Mouse (Mus musculus) midbrain, postnatal 0 days (tissue): Measurements from ENCODE around the gene Fbp1. TPM values are rescaled to one million over a fixed set of nuclear protein-coding genes. Genes with fewer than 3 reads are reported as not detected.

ENCODE experiments used
- ATAC-seq: fragments of 200-750 bp; cut with Nextera tagmentation; 2 replicates; pipeline ENCODE4 v1.8.0; 2017; ENCODE audit warnings: moderate number of reproducible peaks, mild to moderate bottlenecking, moderate TSS enrichment, moderate library complexity; ENCODE audit not compliant: low FRiP score
- DNase-seq: peaks from one replicate; pipeline ENCODE4 v3.0.0-alpha.2; 2015; ENCODE audit warnings: low spot score
- H3K27ac ChIP-seq: fragments of 300-500 bp; sonication (generic); 2 replicates; pipeline ENCODE4 v1.5.1; 2014; ENCODE audit warnings: low read depth, mild to moderate bottlenecking, low read length, mixed read lengths
- H3K27me3 ChIP-seq: fragments of 300-500 bp; sonication (generic); 2 replicates; pipeline ENCODE4 v1.6.1; 2014; ENCODE audit warnings: low read length, control low read depth, mixed read lengths; ENCODE audit not compliant: insufficient read depth
- H3K36me3 ChIP-seq: fragments of 300-500 bp; sonication (generic); 2 replicates; pipeline ENCODE4 v1.6.1; 2014; ENCODE audit warnings: low read length, control low read depth, mixed read lengths; ENCODE audit not compliant: insufficient read depth
- H3K4me1 ChIP-seq: fragments of 300-500 bp; sonication (generic); 2 replicates; pipeline ENCODE4 v1.6.1; 2014; ENCODE audit warnings: mild to moderate bottlenecking, control low read depth, antibody characterized with exemption, low read length, mixed read lengths; ENCODE audit not compliant: insufficient read depth
- H3K4me2 ChIP-seq: fragments of 300-500 bp; sonication (generic); 2 replicates; pipeline ENCODE4 v1.6.1; 2014; ENCODE audit warnings: low read depth, mild to moderate bottlenecking, low read length, mixed read lengths; ENCODE audit not compliant: poor library complexity, severe bottlenecking
- H3K4me3 ChIP-seq: fragments of 300-500 bp; sonication (generic); 2 replicates; pipeline ENCODE4 v1.5.1; 2014; ENCODE audit warnings: low read depth, mild to moderate bottlenecking, low read length, moderate library complexity
- H3K9ac ChIP-seq: fragments of 300-500 bp; sonication (generic); replicated peaks from 2 replicates; pipeline ENCODE4 v1.6.1; 2014; ENCODE audit warnings: mild to moderate bottlenecking, low read length, moderate library complexity, mixed read lengths; ENCODE audit not compliant: poor library complexity, severe bottlenecking
- H3K9me3 ChIP-seq: fragments of 300-500 bp; sonication (generic); 2 replicates; pipeline ENCODE4 v1.6.1; 2016; ENCODE audit warnings: low read length, control low read depth
- CTCF ChIP-seq: IDR thresholded peaks from 2 replicates; pipeline ENCODE4 v1.5.1; 2016; ENCODE audit warnings: antibody characterized with exemption, mild to moderate bottlenecking
- WGBS: fragments of 180-500 bp; shearing (Covaris S2); extraction: QIAGEN DNeasy Blood & Tissue Kit; methylation state at CpG from one replicate; pipeline ENCODE4 v1.1.7; 2014; 5-methylcytosine and 5-hydroxymethylcytosine counted together
- polyA plus RNA-seq: library from polyadenylated mRNA; unstranded; fragments of >200 nt; fragmentation: Nextera tagmentation; extraction: Ambion mirVana; gene quantifications from 2 replicates; pipeline ENCODE4 v1.2.1, GENCODE M21; 2015
- total RNA-seq: library from RNA; depleted of rRNA; stranded (reverse); fragments of >200 nt; gene quantifications from 2 replicates; pipeline ENCODE4 v1.2.3, GENCODE M21; 2014

The Fbp1 gene
- total and polyA plus RNA-seq, 2 experiments from 2014 or later, result 0.27 TPM; not detected in 1

DNA sequence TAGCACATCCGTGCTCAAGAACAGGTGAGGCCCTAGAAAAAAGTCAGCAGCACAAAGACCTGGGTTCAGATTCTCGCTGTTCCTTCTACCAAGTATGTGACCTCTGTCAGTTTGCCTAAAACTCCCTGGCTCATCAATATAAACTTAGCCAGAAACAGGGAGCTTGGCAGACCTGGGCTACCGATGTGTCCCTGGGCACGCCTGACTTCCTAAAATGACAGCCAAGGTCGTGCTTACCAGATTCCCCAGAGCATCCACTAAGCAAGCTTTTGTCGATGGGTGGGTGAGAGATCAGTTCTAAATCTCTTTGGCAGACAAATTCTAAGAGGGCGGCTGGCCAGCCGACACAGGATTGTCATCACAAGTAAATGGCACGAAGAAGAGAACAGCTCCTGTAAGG is 6.7 kb downstream of the Fbp1 start:
- WGBS, result 82% methylated on average over 9 of the region's 9 CpGs
- H3K4me2 ChIP-seq, result no peak overlapping the region
- no peak for ATAC-seq

DNA sequence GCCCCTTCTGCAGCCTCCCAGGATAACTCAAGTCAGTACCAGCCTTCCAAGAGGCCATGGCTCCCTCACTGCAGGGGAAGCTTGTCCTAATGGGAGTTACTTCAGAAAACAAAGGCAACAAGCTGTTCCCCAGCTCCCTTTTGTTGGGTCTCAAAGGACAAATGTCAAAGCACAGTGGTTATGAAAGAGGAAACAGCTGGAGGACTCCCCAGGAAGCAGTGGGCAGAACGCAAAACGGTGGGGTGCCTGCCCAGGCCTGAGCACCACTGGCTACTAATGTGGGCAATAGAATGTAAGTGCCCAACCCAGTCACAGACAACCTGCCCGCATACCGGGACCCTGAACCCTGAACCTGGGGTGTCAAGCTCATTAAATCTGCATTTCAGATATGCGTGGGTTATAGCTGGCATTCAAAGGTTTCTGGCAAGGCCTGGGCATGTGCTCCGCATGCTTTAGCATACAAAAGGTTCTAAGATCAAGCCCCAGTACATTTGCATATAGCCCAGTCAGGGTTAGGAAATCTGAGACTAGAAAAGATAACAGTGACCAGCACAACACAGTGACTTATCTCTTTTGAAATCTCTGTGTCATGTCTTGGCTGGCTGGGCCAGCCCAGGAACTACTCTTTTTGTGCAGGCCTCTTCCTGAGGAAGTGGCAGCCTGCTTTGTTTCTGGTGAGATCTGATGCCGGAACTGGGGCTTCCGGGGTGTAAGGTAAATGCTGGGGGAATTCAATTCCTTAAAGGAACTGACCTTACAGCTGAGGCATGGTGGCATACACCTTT is 8.1 kb downstream of the Fbp1 start:
- no peaks in the 10 kb centered on the region for H3K27me3 ChIP-seq
- no peak overlapping the region for H3K4me2 ChIP-seq
- H3K4me3 ChIP-seq, result no peak overlapping the region
- H3K36me3 ChIP-seq, result no peaks in the 10 kb centered on the region
- DNase-seq (no peak), ATAC-seq (no peak)
- H3K27ac ChIP-seq, result no peak overlapping the region
- no peak for TF ChIP-seq CTCF
- no peaks in the 10 kb centered on the region for H3K4me1 ChIP-seq
- WGBS, result 35% methylated on average over 8 of the region's 8 CpGs
- no peaks in the 10 kb centered on the region for H3K9me3 ChIP-seq
- no peak overlapping the region for H3K9ac ChIP-seq

More for the DNA sequence above, 6.7 kb downstream of the Fbp1 start:
- Histone ChIP-seq H3K9ac (no peak overlapping the region), H3K9me3 (no peaks in the 10 kb centered on the region), H3K27ac (no peak overlapping the region), H3K4me1 (no peaks in the 10 kb centered on the region), H3K36me3 (no peaks in the 10 kb centered on the region), H3K4me3 (no peak overlapping the region), H3K27me3 (no peaks in the 10 kb centered on the region)
- TF ChIP-seq CTCF, result no peak
- no peak for DNase-seq

DNA sequence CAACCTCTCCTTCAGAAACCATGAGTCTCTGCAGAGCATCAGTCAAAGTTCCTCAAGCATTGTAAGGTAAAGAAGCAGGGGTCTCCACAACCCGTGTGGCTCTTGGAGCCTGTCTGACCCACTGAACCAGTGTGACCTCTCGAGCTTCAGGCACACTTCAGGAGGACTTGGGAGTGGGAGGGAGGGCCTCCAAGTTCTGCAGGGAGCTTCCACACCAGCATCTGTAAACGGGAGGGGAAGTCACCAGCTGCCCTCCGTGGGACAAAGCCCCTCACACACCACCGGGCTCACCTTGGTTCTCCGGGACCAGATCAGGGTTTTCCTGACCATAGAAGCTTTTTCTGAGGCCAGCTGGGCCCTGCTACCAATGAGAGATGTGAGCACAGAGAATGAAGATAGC is 8.7 kb downstream of the Fbp1 start:
- H3K4me3 ChIP-seq, result no peak overlapping the region
- no peak for DNase-seq

DNA sequence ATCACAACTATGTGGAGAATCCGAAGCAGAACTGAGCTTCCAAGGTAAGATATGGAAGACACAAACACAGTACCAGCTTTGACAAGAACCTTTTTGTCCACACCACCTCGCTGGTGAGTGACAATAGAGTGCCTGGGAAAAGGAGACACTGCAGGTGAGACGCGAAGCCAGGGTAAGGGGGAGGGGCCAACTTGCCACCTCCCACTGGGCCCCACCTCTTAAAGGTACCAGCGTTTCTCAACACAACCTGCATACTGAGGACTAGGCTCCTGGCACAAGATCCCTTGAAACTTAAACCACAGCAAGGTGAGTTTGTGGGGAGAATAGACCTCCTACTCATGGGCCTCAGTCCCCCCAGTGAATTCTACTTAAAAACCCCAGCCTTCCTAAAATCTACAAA is 10.8 kb downstream of the Fbp1 start:
- Histone ChIP-seq H3K36me3 (no peaks in the 10 kb centered on the region), H3K4me2 (no peak overlapping the region), H3K27ac (no peak overlapping the region), H3K9ac (no peak overlapping the region), H3K4me1 (no peaks in the 10 kb centered on the region), H3K9me3 (no peaks in the 10 kb centered on the region), H3K4me3 (no peak overlapping the region), H3K27me3 (no peaks in the 10 kb centered on the region)
- WGBS, result 14% methylated on average over 5 of the region's 5 CpGs
- no peak for ATAC-seq
- no peak for TF ChIP-seq CTCF
- no peak for DNase-seq

More for the DNA sequence above, 8.7 kb downstream of the Fbp1 start:
- H3K27ac ChIP-seq, result no peak overlapping the region
- H3K9me3 ChIP-seq, result no peaks in the 10 kb centered on the region
- H3K4me2 ChIP-seq, result no peak overlapping the region
- 32% methylated on average over 6 of the region's 6 CpGs for WGBS
- no peak for TF ChIP-seq CTCF
- H3K4me1 ChIP-seq, result no peaks in the 10 kb centered on the region
- no peak overlapping the region for H3K9ac ChIP-seq
- no peaks in the 10 kb centered on the region for H3K27me3 ChIP-seq
- no peaks in the 10 kb centered on the region for H3K36me3 ChIP-seq
- no peak for ATAC-seq

DNA sequence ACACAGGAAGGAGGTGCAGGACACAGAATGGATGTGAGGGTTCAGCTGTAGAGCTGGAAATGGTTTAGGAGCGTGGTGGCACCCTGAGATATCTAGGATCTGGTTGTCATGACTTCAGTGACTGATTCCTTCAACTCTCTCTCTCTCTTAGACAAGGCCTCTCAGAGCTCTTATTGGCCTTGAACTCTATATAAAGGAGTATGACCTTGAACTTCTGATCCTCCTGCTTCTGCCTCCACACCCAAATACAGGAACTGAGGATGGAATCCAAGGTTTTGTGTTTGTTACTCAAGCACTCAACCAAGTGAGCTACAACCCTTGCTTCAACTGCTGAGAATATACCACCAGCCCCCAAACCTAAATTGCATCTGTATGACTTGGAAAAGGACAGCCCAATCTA is 12.0 kb downstream of the Fbp1 start:
- no peaks in the 10 kb centered on the region for H3K9me3 ChIP-seq
- no peak overlapping the region for H3K4me2 ChIP-seq
- no peak overlapping the region for H3K27ac ChIP-seq
- H3K27me3 ChIP-seq, result no peaks in the 10 kb centered on the region
- H3K36me3 ChIP-seq, result no peaks in the 10 kb centered on the region
- no peak for ATAC-seq
- no peak for TF ChIP-seq CTCF
- DNase-seq, result no peak
- no peak overlapping the region for H3K9ac ChIP-seq
- H3K4me1 ChIP-seq, result no peaks in the 10 kb centered on the region
- WGBS, result 74% methylated on average over 1 of the region's 1 CpGs
- H3K4me3 ChIP-seq, result no peak overlapping the region

DNA sequence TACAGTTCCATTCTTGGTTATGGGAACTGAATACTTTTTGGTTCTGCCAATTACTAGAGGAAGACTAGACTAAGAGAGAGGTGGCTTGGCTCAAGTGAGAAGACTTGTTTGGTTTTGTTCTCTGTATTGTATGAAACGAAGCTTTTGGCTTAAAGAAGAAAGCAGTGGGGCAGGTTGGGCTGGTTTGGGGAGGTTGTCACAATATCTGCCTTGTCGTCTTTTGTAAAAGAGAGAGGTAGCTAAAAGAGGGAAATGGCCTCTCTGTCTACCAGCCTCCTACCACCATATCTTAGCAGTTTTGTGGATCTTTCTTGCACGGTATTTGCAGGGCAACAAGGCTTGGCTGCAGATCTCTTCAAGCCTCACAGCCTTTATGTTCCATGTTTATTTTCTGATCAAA is 15.8 kb downstream of the Fbp1 start:
- H3K4me2 ChIP-seq, result no peak overlapping the region
- 71% methylated on average over 3 of the region's 3 CpGs for WGBS
- H3K9ac ChIP-seq, result no peak overlapping the region
- no peak overlapping the region for H3K4me3 ChIP-seq
- TF ChIP-seq CTCF, result no peak
- ATAC-seq (no peak), DNase-seq (no peak)
- H3K9me3 ChIP-seq, result no peaks in the 10 kb centered on the region
- H3K27me3 ChIP-seq, result no peaks in the 10 kb centered on the region
- no peak overlapping the region for H3K27ac ChIP-seq
- H3K36me3 ChIP-seq, result no peaks in the 10 kb centered on the region
- no peaks in the 10 kb centered on the region for H3K4me1 ChIP-seq
